Mouse (Mus musculus) hindbrain, embryonic 15.5 days (tissue): ENCODE measurements around the gene Olfr1309. TPM values are rescaled to one million over a fixed set of nuclear protein-coding genes. Genes with fewer than 3 reads are reported as not detected.
"Not testable (repeated sequence)": the region's sequence is repeated elsewhere in the genome, so short reads cannot be mapped to it uniquely, and the experiment has no call there.

Experiments
- ATAC-seq: fragments of 200-750 bp; cut with Nextera tagmentation; 2 replicates; pipeline ENCODE4 v1.8.0; 2017; ENCODE audit warnings: low read depth, moderate number of reproducible peaks, moderate TSS enrichment; ENCODE audit not compliant: low FRiP score
- H3K27ac ChIP-seq: fragments of 300-500 bp; sonication (generic); replicated peaks from 2 replicates; pipeline ENCODE4 v1.5.1; 2015; ENCODE audit warnings: mild to moderate bottlenecking, inconsistent platforms
- H3K27me3 ChIP-seq: fragments of 300-500 bp; sonication (generic); 2 replicates; pipeline ENCODE4 v1.6.1; 2015; ENCODE audit warnings: control low read depth, inconsistent platforms
- H3K36me3 ChIP-seq: fragments of 300-500 bp; sonication (generic); 2 replicates; pipeline ENCODE4 v1.6.1; 2015; ENCODE audit warnings: control low read depth, inconsistent platforms
- H3K4me1 ChIP-seq: fragments of 300-500 bp; sonication (generic); replicated peaks from 2 replicates; pipeline ENCODE4 v1.6.1; 2015; ENCODE audit warnings: control low read depth, inconsistent platforms
- H3K4me2 ChIP-seq: fragments of 300-500 bp; sonication (generic); 2 replicates; pipeline ENCODE4 v1.6.1; 2015; ENCODE audit warnings: moderate library complexity, mild to moderate bottlenecking, inconsistent platforms
- H3K4me3 ChIP-seq: fragments of 300-500 bp; sonication (generic); 2 replicates; pipeline ENCODE4 v1.5.1; 2015; ENCODE audit warnings: mild to moderate bottlenecking, inconsistent platforms
- H3K9ac ChIP-seq: fragments of 300-500 bp; sonication (generic); 2 replicates; pipeline ENCODE4 v1.6.1; 2015; ENCODE audit warnings: inconsistent platforms
- H3K9me3 ChIP-seq: fragments of 300-500 bp; sonication (generic); 2 replicates; pipeline ENCODE4 v1.6.1; 2016; ENCODE audit warnings: control low read depth, inconsistent platforms
- WGBS: fragments of 180-500 bp; shearing (Covaris S2); methylation state at CpG from one replicate; pipeline ENCODE4 v1.1.7; 2015; 5-methylcytosine and 5-hydroxymethylcytosine counted together
- polyA plus RNA-seq: library from polyadenylated mRNA; unstranded; fragments of >200 nt; fragmentation: Nextera tagmentation; extraction: Ambion mirVana; gene quantifications from 2 replicates; pipeline ENCODE4 v1.2.1, GENCODE M21; 2015

The Olfr1309 gene
- not detected in 2 replicates for polyA plus RNA-seq

DNA sequence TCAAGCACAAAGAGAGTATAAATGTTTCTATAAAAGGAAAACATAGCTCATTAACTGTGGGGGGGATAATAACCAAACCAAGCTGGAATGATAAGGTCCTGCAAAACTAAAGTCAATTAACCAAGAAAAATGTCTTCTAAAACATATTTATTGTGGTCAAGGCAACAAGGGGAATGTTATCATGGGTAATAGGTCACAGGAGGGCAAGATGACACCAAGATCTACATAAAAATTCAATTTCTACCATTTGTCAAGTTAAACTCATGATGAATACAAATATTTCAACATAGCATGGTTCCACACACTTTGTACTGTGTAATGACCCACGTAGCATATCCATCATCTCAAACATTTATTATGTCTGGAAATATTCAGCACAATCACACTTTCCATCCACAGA is at the start of gene Olfr1309:
TSS of gene Olfr1309 (minus strand) at position 101 of the 400 bp plus-strand sequence.
- no peak within 1 kb of the TSS for H3K4me3 ChIP-seq
- 74% methylated on average over 1 of the region's 1 CpGs for WGBS
- no peaks in the 10 kb centered on the region for H3K9me3 ChIP-seq
- no peaks in the 10 kb centered on the region for H3K4me1 ChIP-seq
- H3K27me3 ChIP-seq: no peaks in the 10 kb centered on the region
- H3K9ac ChIP-seq: no peak within 1 kb of the TSS
- ATAC-seq: no peak
- H3K4me2 ChIP-seq: no peak within 1 kb of the TSS
- H3K36me3 ChIP-seq: no peaks in the 10 kb centered on the region
- no peak within 1 kb of the TSS for H3K27ac ChIP-seq

DNA sequence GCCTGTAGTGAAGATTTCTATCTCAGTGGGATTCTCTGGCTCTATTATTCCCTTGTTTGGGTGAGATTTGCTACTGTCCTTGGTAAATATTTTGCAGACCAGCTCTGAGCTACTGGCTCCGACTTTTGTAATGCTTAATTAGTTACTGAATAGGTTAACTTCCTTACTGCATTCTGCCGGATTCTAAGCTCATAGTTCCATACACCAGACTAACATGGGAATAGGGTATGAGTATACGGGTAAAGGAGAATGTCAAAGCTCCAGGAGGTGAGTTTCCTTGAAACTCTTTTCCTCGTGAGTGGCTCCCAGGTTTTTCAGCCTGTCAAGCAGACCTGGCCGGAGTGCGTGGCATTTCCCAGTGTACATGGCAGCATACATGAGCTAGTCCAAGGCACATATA is 36.9 kb upstream of the Olfr1309 start:
- H3K9ac ChIP-seq, H3K4me1 ChIP-seq, H3K9me3 ChIP-seq, H3K4me3 ChIP-seq, ATAC-seq, H3K36me3 ChIP-seq, H3K27me3 ChIP-seq, H3K27ac ChIP-seq, H3K4me2 ChIP-seq: not testable (repeated sequence)
- 50% methylated on average over 6 of the region's 6 CpGs for WGBS

DNA sequence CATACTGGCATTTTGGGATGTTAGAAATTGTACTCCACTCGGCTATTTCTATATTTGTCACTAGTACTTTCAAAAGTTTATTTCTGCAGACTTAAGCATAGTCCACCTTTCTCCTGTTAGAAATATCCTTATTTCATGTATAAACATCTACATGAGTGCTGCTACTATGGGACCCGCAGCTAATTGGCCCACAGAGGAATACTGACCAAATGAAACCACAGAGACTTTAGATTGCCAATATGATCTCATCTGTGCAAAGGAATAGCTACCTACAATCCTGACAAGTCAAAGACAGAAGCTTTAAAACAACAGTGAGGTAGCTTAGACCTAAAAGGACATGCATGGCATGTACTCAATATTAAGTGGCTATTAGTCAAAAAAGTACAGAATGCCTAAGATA is 34.2 kb upstream of the Olfr1309 start, which contains the start of gene Olfr1311:
TSS of gene Olfr1311 (minus strand) at position 101 of the 400 bp plus-strand sequence.
- H3K4me2 ChIP-seq: no peak within 1 kb of the TSS
- no peaks in the 10 kb centered on the region for H3K4me1 ChIP-seq
- ATAC-seq: no peak
- H3K27ac ChIP-seq: no peak within 1 kb of the TSS
- no peak within 1 kb of the TSS for H3K9ac ChIP-seq
- WGBS: 93% methylated on average over 2 of the region's 2 CpGs
- H3K4me3 ChIP-seq: no peak within 1 kb of the TSS
- H3K27me3 ChIP-seq: no peaks in the 10 kb centered on the region
- no peaks in the 10 kb centered on the region for H3K9me3 ChIP-seq
- H3K36me3 ChIP-seq: no peaks in the 10 kb centered on the region

DNA sequence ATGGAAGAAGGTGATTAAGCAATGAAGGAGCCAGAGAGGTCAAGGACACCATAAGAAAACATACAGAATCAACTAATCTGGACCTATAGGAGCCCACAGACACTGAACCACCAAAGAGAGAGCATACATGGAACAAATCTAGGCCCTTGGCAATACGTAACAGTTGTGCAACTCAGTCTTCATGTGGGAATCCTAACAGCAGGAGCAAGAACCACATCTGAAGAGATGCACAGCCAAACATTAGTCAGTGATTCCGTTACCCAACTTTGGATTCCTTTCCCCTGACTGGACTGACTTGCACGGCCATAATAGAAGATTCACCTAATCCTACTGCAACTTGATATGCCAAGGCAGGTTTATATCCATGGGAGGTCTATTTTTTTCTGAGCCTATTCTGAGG is 24.8 kb upstream of the Olfr1309 start:
- H3K9me3 ChIP-seq: no peaks in the 10 kb centered on the region
- no peak overlapping the region for H3K4me2 ChIP-seq
- WGBS: 89% methylated on average over 3 of the region's 3 CpGs
- no peak overlapping the region for H3K27ac ChIP-seq
- H3K9ac ChIP-seq: no peak overlapping the region
- no peaks in the 10 kb centered on the region for H3K4me1 ChIP-seq
- ATAC-seq: no peak
- H3K27me3 ChIP-seq: no peaks in the 10 kb centered on the region
- H3K4me3 ChIP-seq: no peak overlapping the region
- H3K36me3 ChIP-seq: no peaks in the 10 kb centered on the region

DNA sequence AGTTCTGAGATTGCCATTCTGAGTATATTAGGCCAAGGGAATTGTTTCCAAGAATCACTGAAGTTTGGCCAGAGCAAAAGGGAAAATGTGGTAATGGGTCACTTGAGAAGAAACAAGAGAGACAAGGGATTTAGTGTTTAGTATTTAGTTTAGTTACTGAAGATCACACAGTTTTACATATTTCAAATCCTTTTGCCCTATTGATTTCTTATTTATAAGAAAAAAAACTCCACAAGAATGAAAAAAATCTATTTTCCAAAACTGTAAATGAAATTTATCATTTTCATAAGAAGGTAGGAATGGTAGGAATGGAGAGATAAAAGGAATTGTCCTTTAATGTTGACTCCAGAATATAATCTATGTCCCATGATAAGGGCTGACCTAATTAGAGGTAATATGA is 22.5 kb upstream of the Olfr1309 start, which contains the start of gene Olfr1310:
TSS of gene Olfr1310 (minus strand) at position 101 of the 400 bp plus-strand sequence.
- Histone ChIP-seq H3K36me3 (no peaks in the 10 kb centered on the region), H3K4me3 (no peak within 1 kb of the TSS), H3K9ac (no peak within 1 kb of the TSS), H3K27me3 (no peaks in the 10 kb centered on the region), H3K4me2 (no peak within 1 kb of the TSS), H3K4me1 (no peaks in the 10 kb centered on the region), H3K9me3 (no peaks in the 10 kb centered on the region), H3K27ac (no peak within 1 kb of the TSS)
- no peak for ATAC-seq

DNA sequence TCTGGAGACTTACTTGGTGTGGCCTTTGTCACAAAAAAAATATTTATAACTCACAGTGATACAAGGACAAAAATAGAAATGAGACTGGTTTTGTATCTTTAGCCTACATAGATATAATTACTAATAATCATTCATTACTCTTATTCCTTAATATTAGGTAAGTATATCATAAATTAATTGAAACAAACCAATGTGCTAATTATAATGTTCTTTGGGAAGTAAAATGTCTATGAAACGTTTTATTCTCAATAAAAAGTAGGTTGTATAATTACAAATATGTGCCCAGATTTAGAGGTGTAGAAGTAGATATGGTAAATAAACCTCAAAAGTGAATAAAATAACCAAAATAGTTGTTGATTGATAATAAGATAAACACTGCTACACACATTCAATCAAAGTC is 25.2 kb downstream of the Olfr1309 start, which contains the start of gene Olfr1308:
TSS of gene Olfr1308 (minus strand) at position 101 of the 400 bp plus-strand sequence.
- no peak for ATAC-seq
- H3K9me3 ChIP-seq: no peaks in the 10 kb centered on the region
- 67% methylated on average over 1 of the region's 1 CpGs for WGBS
- H3K4me1 ChIP-seq: no peaks in the 10 kb centered on the region
- H3K4me3 ChIP-seq: no peak within 1 kb of the TSS
- H3K27me3 ChIP-seq: no peaks in the 10 kb centered on the region
- H3K36me3 ChIP-seq: no peaks in the 10 kb centered on the region
- no peak within 1 kb of the TSS for H3K4me2 ChIP-seq
- H3K27ac ChIP-seq: no peak within 1 kb of the TSS
- no peak within 1 kb of the TSS for H3K9ac ChIP-seq

DNA sequence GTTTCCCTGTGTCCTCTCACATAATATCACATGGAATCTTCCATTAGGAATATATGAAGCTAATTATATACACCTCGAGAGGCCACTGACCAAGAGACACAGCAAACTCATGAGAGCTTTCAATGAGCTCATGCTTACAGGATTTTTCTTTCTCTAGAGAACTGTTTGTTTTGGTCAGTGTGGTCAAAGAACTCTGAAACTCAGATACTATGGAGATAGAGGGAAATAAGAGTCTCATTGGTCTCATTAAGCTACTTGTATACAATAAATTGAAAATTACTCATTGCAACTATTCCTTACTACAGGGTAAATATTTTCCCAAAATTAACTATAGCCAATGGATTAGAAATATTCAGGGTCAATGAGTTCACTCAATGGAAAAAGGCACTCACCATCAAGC is 40.7 kb downstream of the Olfr1309 start, which contains the start of gene Olfr1307:
TSS of gene Olfr1307 (minus strand) at position 101 of the 400 bp plus-strand sequence.
- 86% methylated on average over 1 of the region's 1 CpGs for WGBS

More for the DNA sequence above, 40.7 kb downstream of the Olfr1309 start, which contains the start of gene Olfr1307:
- Histone ChIP-seq H3K4me2 (no peak within 1 kb of the TSS), H3K9ac (no peak within 1 kb of the TSS), H3K36me3 (no peaks in the 10 kb centered on the region), H3K27me3 (no peaks in the 10 kb centered on the region), H3K9me3 (no peaks in the 10 kb centered on the region), H3K4me1 (no peaks in the 10 kb centered on the region), H3K27ac (no peak within 1 kb of the TSS), H3K4me3 (no peak within 1 kb of the TSS)
- ATAC-seq: no peak

Other genes with a start within 250 kb of the Olfr1309 start
- not detected in 2 replicates for gene Olfr1301, start 239.3 kb downstream of the Olfr1309 start, polyA plus RNA-seq
- not detected in 2 replicates for gene Olfr1302, start 212.9 kb downstream of the Olfr1309 start, polyA plus RNA-seq
- not detected in 2 replicates for gene Olfr1303, start 169.9 kb downstream of the Olfr1309 start, polyA plus RNA-seq
- not detected in 2 replicates for gene Olfr1305, start 113.1 kb downstream of the Olfr1309 start, polyA plus RNA-seq
- gene Olfr1306, start 74.0 kb downstream of the Olfr1309 start, polyA plus RNA-seq: not detected in 2 replicates
- gene Olfr1307, start 40.8 kb downstream of the Olfr1309 start, polyA plus RNA-seq: 0.01 TPM in 1 of 2 replicates, not detected in the other
- not detected in 2 replicates for gene Olfr1308, start 25.3 kb downstream of the Olfr1309 start, polyA plus RNA-seq
- gene Olfr1310, start 22.4 kb upstream of the Olfr1309 start, polyA plus RNA-seq: not detected in 2 replicates
- not detected in 2 replicates for gene Olfr1311, start 34.1 kb upstream of the Olfr1309 start, polyA plus RNA-seq
- gene Olfr1312, start 60.0 kb upstream of the Olfr1309 start, polyA plus RNA-seq: not detected in 2 replicates
- not detected in 2 replicates for gene Olfr1313, start 87.6 kb upstream of the Olfr1309 start, polyA plus RNA-seq
- 0.05 TPM in 1 of 2 replicates, not detected in the other for gene Olfr1314, start 106.5 kb upstream of the Olfr1309 start, polyA plus RNA-seq
- not detected in 2 replicates for gene Olfr1315-ps1, start 125.2 kb upstream of the Olfr1309 start, polyA plus RNA-seq
- gene Olfr1316, start 144.7 kb upstream of the Olfr1309 start, polyA plus RNA-seq: not detected in 2 replicates
- not detected in 2 replicates for gene Olfr1317, start 150.0 kb upstream of the Olfr1309 start, polyA plus RNA-seq
- 0.07 and 0.16 TPM in 2 replicates for gene Olfr1318, start 163.9 kb upstream of the Olfr1309 start, polyA plus RNA-seq
- gene Lpcat4, start 249.2 kb upstream of the Olfr1309 start, polyA plus RNA-seq: 24.4 and 27.4 TPM in 2 replicates